Mouse (Mus musculus): ENCODE results near the gene Rimkla.

GRCm38 (mm10) chr4:119492291-119492932 lies at the start of gene Rimkla:
- TF ChIP-seq POLR2A (IDR thresholded peaks at IDR 0.05; ENCODE audit: control insufficient read depth in 1 of 2, insufficient read depth in 1 of 2, low read depth in 1 of 2, low read length in 2 of 2, poor library complexity in 1 of 2) = no peak
- TF ChIP-seq ZC3H11A (IDR thresholded peaks at IDR 0.05; ENCODE audit: low read depth, low read length) = no peak
- TF ChIP-seq GABPA (IDR thresholded peaks at IDR 0.05; ENCODE audit: low read depth, low read length) = no peak
- TF ChIP-seq HCFC1 (IDR thresholded peaks at IDR 0.05; ENCODE audit: low read depth, low read length) = no peak
- no peak for TF ChIP-seq POLR2AphosphoS2 (IDR thresholded peaks at IDR 0.05; ENCODE audit: low read length)
- no peak for TF ChIP-seq MAX (IDR thresholded peaks at IDR 0.05; ENCODE audit: low read length)
- TF ChIP-seq CTCF (IDR thresholded peaks at IDR 0.05 in 2 of 3, conservative IDR thresholded peaks at IDR 0.05 in 1 of 3; ENCODE audit: control insufficient read depth in 1 of 3, insufficient read depth in 1 of 3, low read depth in 2 of 3, low read length in 3 of 3, poor library complexity in 1 of 3, severe bottlenecking in 1 of 3) = no peak
- no peak for TF ChIP-seq TAL1 (IDR thresholded peaks at IDR 0.05; ENCODE audit: low read length)

Data from MEL (cell line).